Mouse (Mus musculus): ENCODE measurements at regions not wholly inside any gene's neighbourhood (a gene's known extent, or its start where the extent isn't known, plus 50 kb on each side); places are given as distances from the start of the nearest gene placed in this dataset.

DNA sequence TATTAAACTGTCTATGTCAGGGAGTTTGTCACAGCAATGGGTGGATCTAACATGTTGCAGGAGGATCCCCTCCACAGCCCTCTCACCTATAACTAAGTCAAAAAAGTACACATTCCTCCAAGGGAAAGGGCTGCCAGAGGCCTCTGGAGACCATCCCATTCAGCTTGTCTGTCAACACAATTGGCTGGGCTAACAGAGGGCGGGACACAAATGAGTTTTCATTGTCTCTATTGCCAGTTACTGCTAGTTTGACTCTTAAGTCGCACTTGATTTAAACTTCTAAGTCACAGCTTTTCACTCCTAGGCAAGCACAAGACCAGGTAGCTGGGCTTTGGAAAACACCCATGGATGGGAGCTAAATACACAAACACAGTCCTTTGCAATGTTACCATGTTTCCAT, 412.3 kb upstream of the Tmpo start:
- no peak for TF ChIP-seq SRF (IDR thresholded peaks at IDR 0.05; ENCODE audit: control insufficient read depth, insufficient read length, low read depth)
- no peak for TF ChIP-seq CEBPB (IDR thresholded peaks at IDR 0.05; ENCODE audit: insufficient read depth, poor library complexity, severe bottlenecking)
- no peak for TF ChIP-seq MAX (IDR thresholded peaks at IDR 0.05; ENCODE audit: low read depth)
- no peak for TF ChIP-seq POLR2AphosphoS2 (IDR thresholded peaks at IDR 0.05; ENCODE audit: insufficient read length, low read depth)
- no peak for TF ChIP-seq TCF12 (IDR thresholded peaks at IDR 0.05; ENCODE audit: insufficient read depth, poor library complexity, severe bottlenecking)
- TF ChIP-seq TCF3 (IDR thresholded peaks at IDR 0.05; ENCODE audit: insufficient read length, low read depth): no peak
- TF ChIP-seq REST (IDR thresholded peaks at IDR 0.05; ENCODE audit: insufficient read depth, insufficient read length): no peak
- Histone ChIP-seq H3K4me2 (ENCODE audit: low read depth) (no peak overlapping the region), H3K36me3 (ENCODE audit: control insufficient read depth, insufficient read depth) (no peaks in the 10 kb centered on the region), H3K4me3 (no peak overlapping the region), H3K27me3 (ENCODE audit: control insufficient read depth, insufficient read depth, insufficient read length) (no peaks in the 10 kb centered on the region), H3K79me2 (ENCODE audit: control insufficient read depth, insufficient read depth) (no peaks in the 10 kb centered on the region), H3ac (ENCODE audit: control insufficient read depth, insufficient read length) (no peak overlapping the region)

DNA sequence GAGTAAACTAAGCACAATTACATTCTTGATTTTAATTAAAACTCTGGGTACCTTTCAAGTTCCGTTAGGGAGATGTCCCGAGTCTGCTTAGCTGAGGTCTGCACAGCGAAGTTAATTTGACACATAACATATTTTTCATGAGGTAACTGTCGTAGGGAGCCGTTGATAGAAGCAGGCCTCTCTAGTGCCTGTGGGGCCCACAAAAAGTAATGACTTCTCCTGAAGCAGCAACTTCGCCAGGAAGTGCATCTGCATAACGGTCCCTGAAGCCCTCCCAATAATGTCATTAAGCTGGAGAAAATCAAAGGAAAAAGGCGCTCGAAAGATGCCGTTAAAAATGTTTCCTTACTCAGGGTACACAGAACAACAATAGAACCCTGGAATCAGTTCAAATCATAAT, 410.7 kb upstream of the Tmpo start:
- H3K27me3 ChIP-seq (ENCODE audit: control insufficient read depth, insufficient read depth, insufficient read length): no peaks in the 10 kb centered on the region
- TF ChIP-seq TCF12 (IDR thresholded peaks at IDR 0.05; ENCODE audit: insufficient read depth, poor library complexity, severe bottlenecking): no peak
- TF ChIP-seq REST (IDR thresholded peaks at IDR 0.05; ENCODE audit: insufficient read depth, insufficient read length): no peak
- no peak for TF ChIP-seq POLR2A (IDR thresholded peaks at IDR 0.05; ENCODE audit: insufficient read length, low read depth)
- no peak for TF ChIP-seq USF1 (IDR thresholded peaks at IDR 0.05; ENCODE audit: low read depth)
- TF ChIP-seq SRF (IDR thresholded peaks at IDR 0.05; ENCODE audit: control insufficient read depth, insufficient read length, low read depth): no peak
- no peak for TF ChIP-seq MAX (IDR thresholded peaks at IDR 0.05; ENCODE audit: low read depth)
- TF ChIP-seq MYOG (IDR thresholded peaks at IDR 0.05; ENCODE audit: control insufficient read depth in 1 of 3, insufficient read depth in 1 of 3, insufficient read length in 2 of 3, low read depth in 2 of 3): no peak
- no peak for TF ChIP-seq MYOD1 (IDR thresholded peaks at IDR 0.05; ENCODE audit: control insufficient read depth in 1 of 3, insufficient read length in 2 of 3, low read depth in 2 of 3)
- TF ChIP-seq TCF3 (IDR thresholded peaks at IDR 0.05; ENCODE audit: insufficient read length, low read depth): no peak
- TF ChIP-seq CEBPB (IDR thresholded peaks at IDR 0.05; ENCODE audit: insufficient read depth, poor library complexity, severe bottlenecking): no peak
- no peak for TF ChIP-seq E2F4 (IDR thresholded peaks at IDR 0.05; ENCODE audit: insufficient read depth)
- TF ChIP-seq POLR2AphosphoS2 (IDR thresholded peaks at IDR 0.05; ENCODE audit: insufficient read length, low read depth): no peak
- no peak overlapping the region for H3K4me2 ChIP-seq (ENCODE audit: low read depth)
- no peak overlapping the region for H3ac ChIP-seq (ENCODE audit: control insufficient read depth, insufficient read length)
- H3K79me2 ChIP-seq (ENCODE audit: control insufficient read depth, insufficient read depth): no peaks in the 10 kb centered on the region
- no peak overlapping the region for H3K4me3 ChIP-seq
- H3K36me3 ChIP-seq (ENCODE audit: control insufficient read depth, insufficient read depth): no peaks in the 10 kb centered on the region

DNA sequence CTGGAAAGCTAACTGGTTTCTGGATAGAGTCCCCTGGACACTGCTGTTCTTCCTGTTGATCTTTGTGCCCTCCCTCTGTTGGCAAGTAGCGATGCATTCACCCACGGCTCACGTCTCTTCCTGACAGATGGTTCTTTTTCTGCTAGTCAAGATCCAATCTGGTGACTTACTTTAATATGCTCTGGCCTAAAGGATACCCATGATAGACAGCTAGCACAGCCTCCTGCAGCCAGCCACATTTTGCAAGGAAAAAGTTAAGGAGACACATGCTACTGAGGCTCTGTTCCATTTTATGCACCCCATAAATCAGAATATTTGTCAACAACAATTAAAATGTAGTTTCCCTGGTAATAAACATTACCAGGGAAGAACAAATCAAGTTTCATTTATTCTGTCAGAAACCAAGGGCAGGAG, 410.3 kb upstream of the Tmpo start:
- Histone ChIP-seq H3K36me3 (ENCODE audit: control insufficient read depth, insufficient read depth) (no peaks in the 10 kb centered on the region), H3K4me2 (ENCODE audit: low read depth) (no peak overlapping the region), H3ac (ENCODE audit: control insufficient read depth, insufficient read length) (no peak overlapping the region), H3K79me2 (ENCODE audit: control insufficient read depth, insufficient read depth) (no peaks in the 10 kb centered on the region), H3K27me3 (ENCODE audit: control insufficient read depth, insufficient read depth, insufficient read length) (no peaks in the 10 kb centered on the region), H3K4me3 (no peak overlapping the region)
- TF ChIP-seq TCF12 (IDR thresholded peaks at IDR 0.05; ENCODE audit: insufficient read depth, poor library complexity, severe bottlenecking): no peak
- no peak for TF ChIP-seq POLR2AphosphoS2 (IDR thresholded peaks at IDR 0.05; ENCODE audit: insufficient read length, low read depth)
- TF ChIP-seq CEBPB (IDR thresholded peaks at IDR 0.05; ENCODE audit: insufficient read depth, poor library complexity, severe bottlenecking): no peak
- no peak for TF ChIP-seq REST (IDR thresholded peaks at IDR 0.05; ENCODE audit: insufficient read depth, insufficient read length)
- TF ChIP-seq TCF3 (IDR thresholded peaks at IDR 0.05; ENCODE audit: insufficient read length, low read depth): no peak
- no peak for TF ChIP-seq E2F4 (IDR thresholded peaks at IDR 0.05; ENCODE audit: insufficient read depth)
- TF ChIP-seq MYOG (IDR thresholded peaks at IDR 0.05; ENCODE audit: control insufficient read depth in 1 of 3, insufficient read depth in 1 of 3, insufficient read length in 2 of 3, low read depth in 2 of 3): no peak
- no peak for TF ChIP-seq MAX (IDR thresholded peaks at IDR 0.05; ENCODE audit: low read depth)
- TF ChIP-seq SRF (IDR thresholded peaks at IDR 0.05; ENCODE audit: control insufficient read depth, insufficient read length, low read depth): no peak
- TF ChIP-seq USF1 (IDR thresholded peaks at IDR 0.05; ENCODE audit: low read depth): no peak
- TF ChIP-seq POLR2A (IDR thresholded peaks at IDR 0.05; ENCODE audit: insufficient read length, low read depth): no peak
- no peak for TF ChIP-seq MYOD1 (IDR thresholded peaks at IDR 0.05; ENCODE audit: control insufficient read depth in 1 of 3, insufficient read length in 2 of 3, low read depth in 2 of 3)

DNA sequence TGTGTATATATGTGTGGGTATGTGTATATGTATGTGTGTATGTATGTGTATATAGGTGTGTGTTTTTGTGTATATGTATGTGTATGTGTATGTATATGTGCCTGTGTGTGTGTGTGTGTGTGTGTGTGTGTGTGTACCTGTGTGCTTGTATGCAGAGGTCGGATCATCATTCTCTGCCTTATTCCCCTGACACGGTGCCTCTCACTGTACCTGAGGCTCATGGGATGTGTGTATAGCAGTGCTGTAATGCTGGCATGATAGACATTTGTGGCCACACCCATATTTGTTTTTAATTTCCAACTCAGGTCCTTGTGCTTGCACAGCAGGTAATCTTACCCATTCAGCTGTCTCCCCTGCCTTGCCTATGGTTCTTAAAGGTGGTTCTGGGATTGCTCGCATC, 402.1 kb upstream of the Tmpo start:
- H3K79me2 ChIP-seq (ENCODE audit: control insufficient read depth, insufficient read depth): no peaks in the 10 kb centered on the region
- TF ChIP-seq CEBPB (IDR thresholded peaks at IDR 0.05; ENCODE audit: insufficient read depth, poor library complexity, severe bottlenecking) (no peak), MYOG (IDR thresholded peaks at IDR 0.05; ENCODE audit: control insufficient read depth in 1 of 3, insufficient read depth in 1 of 3, insufficient read length in 2 of 3, low read depth in 2 of 3) (no peak), E2F4 (IDR thresholded peaks at IDR 0.05; ENCODE audit: insufficient read depth) (no peak), USF1 (IDR thresholded peaks at IDR 0.05; ENCODE audit: low read depth) (no peak)
- H3K36me3 ChIP-seq (ENCODE audit: control insufficient read depth, insufficient read depth): no peaks in the 10 kb centered on the region
- H3K4me3 ChIP-seq: no peak overlapping the region
- no peak overlapping the region for H3K4me2 ChIP-seq (ENCODE audit: low read depth)
- no peaks in the 10 kb centered on the region for H3K27me3 ChIP-seq (ENCODE audit: control insufficient read depth, insufficient read depth, insufficient read length)
- H3ac ChIP-seq (ENCODE audit: control insufficient read depth, insufficient read length): no peak overlapping the region

DNA sequence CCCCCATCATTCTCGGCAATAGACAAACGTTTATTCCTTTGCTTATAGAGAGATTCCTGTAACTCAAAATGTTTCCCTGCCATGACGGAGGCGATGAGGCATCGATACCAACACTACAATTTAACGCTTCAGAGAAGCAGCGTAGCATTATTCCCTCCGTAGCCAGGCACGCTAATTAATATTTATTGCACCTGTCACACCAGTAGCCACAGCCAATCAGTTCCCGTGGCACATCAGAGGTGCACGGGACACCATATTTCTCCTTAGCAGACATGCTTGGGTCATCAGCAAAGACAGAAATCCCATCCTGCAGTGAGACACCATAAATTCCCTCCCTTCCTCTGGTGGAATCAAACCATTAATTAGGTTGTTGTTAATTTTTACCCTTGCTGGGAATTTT, 399.8 kb upstream of the Tmpo start:
- no peaks in the 10 kb centered on the region for H3K79me2 ChIP-seq (ENCODE audit: control insufficient read depth, insufficient read depth)

More for the DNA sequence above, 399.8 kb upstream of the Tmpo start:
- no peak overlapping the region for H3ac ChIP-seq (ENCODE audit: control insufficient read depth, insufficient read length)
- no peak overlapping the region for H3K4me3 ChIP-seq
- H3K27me3 ChIP-seq (ENCODE audit: control insufficient read depth, insufficient read depth, insufficient read length): no peaks in the 10 kb centered on the region
- TF ChIP-seq USF1 (IDR thresholded peaks at IDR 0.05; ENCODE audit: low read depth) (no peak), MYOG (IDR thresholded peaks at IDR 0.05; ENCODE audit: control insufficient read depth in 1 of 3, insufficient read depth in 1 of 3, insufficient read length in 2 of 3, low read depth in 2 of 3) (no peak), TCF12 (IDR thresholded peaks at IDR 0.05; ENCODE audit: insufficient read depth, poor library complexity, severe bottlenecking) (no peak)
- H3K36me3 ChIP-seq (ENCODE audit: control insufficient read depth, insufficient read depth): no peaks in the 10 kb centered on the region
- no peak overlapping the region for H3K4me2 ChIP-seq (ENCODE audit: low read depth)

All from myocyte (in vitro differentiated cells).